Mouse (Mus musculus) mature B cell (primary cell): ENCODE measurements around the gene Gas2.

ENCODE experiments used
- in situ Hi-C: fragments of 300-500 bp; cut with MboI; formaldehyde crosslinking; loops from 2 replicates; pipeline ENCODE4 v1.14.3; 2019

Gas2 gene

GRCm38 (mm10) chr7:51885345-51885744, 23.5 kb downstream of the Gas2 start:
- in situ Hi-C loops: no loop called here

GRCm38 (mm10) chr7:51887678-51888567, 26.1 kb downstream of the Gas2 start:
- in situ Hi-C loops: no loop called here

- in situ Hi-C loops: no loop called here
Observed at GRCm38 (mm10) chr7:51889601-51890000, 27.8 kb downstream of the Gas2 start.

- in situ Hi-C loops: no loop called here
Observed at GRCm38 (mm10) chr7:51892224-51892965, 30.6 kb downstream of the Gas2 start.

GRCm38 (mm10) chr7:51893008-51893407, 31.2 kb downstream of the Gas2 start:
- in situ Hi-C loops: no loop called here

GRCm38 (mm10) chr7:51894133-51894801, 32.5 kb downstream of the Gas2 start:
- in situ Hi-C loops: no loop called here

GRCm38 (mm10) chr7:51894939-51895338, 33.1 kb downstream of the Gas2 start:
- in situ Hi-C loops: no loop called here

GRCm38 (mm10) chr7:51899066-51899465, 37.3 kb downstream of the Gas2 start:
- in situ Hi-C loops: no loop called here

GRCm38 (mm10) chr7:51913292-51914050, 51.7 kb downstream of the Gas2 start:
- in situ Hi-C loops: no loop called here

- in situ Hi-C loops: no loop called here
Observed at GRCm38 (mm10) chr7:51914132-51914531, 52.3 kb downstream of the Gas2 start.

GRCm38 (mm10) chr7:51928761-51929519, 67.1 kb downstream of the Gas2 start:
- in situ Hi-C loops: no loop called here

- in situ Hi-C loops: no loop called here
Observed at GRCm38 (mm10) chr7:51931217-51931616, 69.4 kb downstream of the Gas2 start.

GRCm38 (mm10) chr7:51937337-51937736, 75.5 kb downstream of the Gas2 start:
- in situ Hi-C loops: no loop called here

GRCm38 (mm10) chr7:51940461-51940860, 78.6 kb downstream of the Gas2 start:
- in situ Hi-C loops: no loop called here

GRCm38 (mm10) chr7:51955424-51956041, 93.7 kb downstream of the Gas2 start:
- in situ Hi-C loops: no loop called here

- in situ Hi-C loops: no loop called here
Observed at GRCm38 (mm10) chr7:51957766-51958165, 96.0 kb downstream of the Gas2 start.

- in situ Hi-C loops: no loop called here
Observed at GRCm38 (mm10) chr7:51960698-51961374, 99.0 kb downstream of the Gas2 start.

GRCm38 (mm10) chr7:51962219-51962952, 100.6 kb downstream of the Gas2 start:
- in situ Hi-C loops: no loop called here

GRCm38 (mm10) chr7:51964681-51965080, 102.9 kb downstream of the Gas2 start:
- in situ Hi-C loops: no loop called here
